Mouse (Mus musculus): Measurements from ENCODE around the gene Gadl1. TPM values are rescaled to one million over a fixed set of nuclear protein-coding genes. Genes with fewer than 3 reads are reported as not detected.
A peak's percentile ranks its signal among the peaks of the same experiment; 100 is the strongest.

Gene Gadl1
- polyA plus RNA-seq, 1 experiment from 2014 or later = 0.49 TPM

DNA sequence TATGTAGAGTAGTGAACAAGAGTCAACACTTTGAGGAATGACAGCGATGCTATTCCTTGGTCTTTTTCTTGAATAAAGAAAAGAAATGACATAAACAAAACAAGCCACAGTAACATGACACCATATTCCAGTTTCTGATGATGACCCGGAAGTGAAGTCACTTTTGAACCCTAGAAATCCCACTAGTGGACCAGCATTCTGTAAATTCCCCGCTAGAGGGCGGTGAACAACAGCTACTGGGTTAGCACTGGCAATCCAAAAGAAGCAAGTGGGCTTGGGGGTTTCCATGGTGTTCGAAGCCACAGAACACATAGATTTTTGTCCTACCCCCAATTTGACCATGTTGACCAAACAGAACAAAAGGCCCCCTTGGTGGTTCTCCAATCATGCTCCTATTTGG, 178.6 kb downstream of the Gadl1 start:
- Histone ChIP-seq H3K27me3 (ENCODE audit: insufficient read depth, low read length) (no peaks in the 10 kb centered on the region), H3K27ac (ENCODE audit: low read length) (no peak overlapping the region), H3K4me2 (replicated peaks; ENCODE audit: low read depth, low read length) (no peak overlapping the region), H3K9me3 (ENCODE audit: low read length) (no peaks in the 10 kb centered on the region), H3K36me3 (ENCODE audit: insufficient read depth, low read length) (peaks cover 27% of the 10 kb centered on the region; the same call in 1 of the 2 replicates), H3K4me3 (ENCODE audit: low read length) (no peak overlapping the region), H3K4me1 (ENCODE audit: insufficient read depth, low read length) (peaks cover 8% of the 10 kb centered on the region), H3K9ac (replicated peaks; ENCODE audit: low read length) (no peak overlapping the region)
- 28% methylated on average over 5 of the region's 5 CpGs for WGBS
- no peak; the same call in 1 of the 2 replicates for ATAC-seq (ENCODE audit: low FRiP score, low TSS enrichment)

GRCm38 (mm10) chr9:116088912-116089311, 179.7 kb downstream of the Gadl1 start:
- H3K27me3 ChIP-seq (ENCODE audit: insufficient read depth, low read length) = no peaks in the 10 kb centered on the region

DNA sequence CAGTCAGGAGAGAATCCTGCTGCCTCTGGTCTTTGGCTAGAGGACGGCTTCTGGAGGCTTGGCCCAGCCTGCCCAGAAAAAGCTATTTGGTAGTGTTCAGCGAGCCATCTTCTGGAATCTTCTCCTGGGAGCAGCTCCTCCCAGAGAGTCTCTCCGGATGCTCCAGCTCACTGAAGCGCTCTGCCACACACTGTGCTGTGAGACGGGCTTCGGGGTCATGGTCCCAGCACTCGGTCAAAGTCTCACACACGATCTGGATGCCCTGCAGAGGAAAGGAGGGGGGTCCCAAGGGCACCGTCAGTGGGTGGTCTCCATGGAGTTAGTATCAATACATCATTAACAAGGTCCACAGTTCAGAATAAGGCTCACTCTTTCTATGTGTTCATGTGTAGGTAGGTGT, 181.0 kb downstream of the Gadl1 start:
- Histone ChIP-seq H3K4me2 (replicated peaks; ENCODE audit: low read depth, low read length) (no peak overlapping the region), H3K9ac (replicated peaks; ENCODE audit: low read length) (no peak overlapping the region), H3K4me1 (ENCODE audit: insufficient read depth, low read length) (peaks cover 8% of the 10 kb centered on the region), H3K27ac (ENCODE audit: low read length) (no peak overlapping the region), H3K27me3 (ENCODE audit: insufficient read depth, low read length) (no peaks in the 10 kb centered on the region), H3K4me3 (ENCODE audit: low read length) (no peak overlapping the region), H3K9me3 (ENCODE audit: low read length) (no peaks in the 10 kb centered on the region), H3K36me3 (ENCODE audit: insufficient read depth, low read length) (peaks cover 30% of the 10 kb centered on the region; the same call in 1 of the 2 replicates)
- 63% methylated on average over 9 of the region's 9 CpGs for WGBS
- peak; percentile 64; the same call in 1 of the 2 replicates for ATAC-seq (ENCODE audit: low FRiP score, low TSS enrichment)

More at GRCm38 (mm10) chr9:116088912-116089311, 179.7 kb downstream of the Gadl1 start:
- ATAC-seq (ENCODE audit: low FRiP score, low TSS enrichment) = no peak
- peaks cover 30% of the 10 kb centered on the region; the same call in 1 of the 2 replicates for H3K36me3 ChIP-seq (ENCODE audit: insufficient read depth, low read length)
- no peak overlapping the region for H3K4me3 ChIP-seq (ENCODE audit: low read length)
- WGBS = 89% methylated on average over 9 of the region's 9 CpGs
- no peak overlapping the region for H3K4me2 ChIP-seq (replicated peaks; ENCODE audit: low read depth, low read length)
- no peak overlapping the region for H3K27ac ChIP-seq (ENCODE audit: low read length)
- no peak overlapping the region for H3K9ac ChIP-seq (replicated peaks; ENCODE audit: low read length)
- H3K9me3 ChIP-seq (ENCODE audit: low read length) = no peaks in the 10 kb centered on the region
- H3K4me1 ChIP-seq (ENCODE audit: insufficient read depth, low read length) = peaks cover 8% of the 10 kb centered on the region

DNA sequence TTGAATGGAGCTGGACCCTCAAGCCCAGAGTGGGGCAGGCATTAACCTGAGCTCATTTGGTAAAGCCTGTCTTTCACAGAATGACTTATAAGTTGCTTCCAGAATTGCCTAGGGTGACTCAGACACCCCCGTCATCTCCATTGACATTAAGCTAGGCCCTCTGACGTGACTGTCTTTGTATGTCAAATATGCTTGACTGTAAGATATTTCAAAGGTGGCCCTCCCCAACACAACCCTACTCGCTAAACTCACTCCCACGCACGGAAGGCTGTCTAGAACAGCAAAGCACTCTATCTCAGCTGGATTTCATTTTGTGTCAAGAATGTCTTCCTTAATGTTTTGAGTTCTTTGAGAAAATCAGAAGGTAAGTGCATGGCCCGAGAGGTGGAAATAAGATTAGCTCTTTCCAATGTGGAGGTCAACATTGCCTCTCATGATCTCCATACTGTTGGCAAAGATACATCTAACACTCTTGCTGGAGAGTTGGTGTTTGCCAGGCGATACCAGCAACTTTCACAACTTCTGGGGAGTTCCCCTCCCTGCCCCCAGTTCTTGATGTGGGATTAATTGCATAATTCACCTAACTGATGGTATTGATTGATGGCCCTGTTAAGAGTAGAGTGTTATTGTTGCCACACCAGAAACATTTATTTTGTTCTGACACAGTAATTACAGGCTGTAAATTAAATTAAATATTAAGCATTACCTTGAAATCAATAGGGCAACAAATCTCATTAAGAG, 182.0 kb downstream of the Gadl1 start:
- no peak overlapping the region for H3K4me2 ChIP-seq (replicated peaks; ENCODE audit: low read depth, low read length)
- peaks cover 8% of the 10 kb centered on the region for H3K4me1 ChIP-seq (ENCODE audit: insufficient read depth, low read length)
- ATAC-seq (ENCODE audit: low FRiP score, low TSS enrichment) = no peak
- H3K27ac ChIP-seq (ENCODE audit: low read length) = no peak overlapping the region
- H3K9ac ChIP-seq (replicated peaks; ENCODE audit: low read length) = no peak overlapping the region
- no peaks in the 10 kb centered on the region for H3K9me3 ChIP-seq (ENCODE audit: low read length)
- H3K36me3 ChIP-seq (ENCODE audit: insufficient read depth, low read length) = peaks cover 33% of the 10 kb centered on the region; the same call in 1 of the 2 replicates
- WGBS = 64% methylated on average over 7 of the region's 7 CpGs
- H3K27me3 ChIP-seq (ENCODE audit: insufficient read depth, low read length) = no peaks in the 10 kb centered on the region
- H3K4me3 ChIP-seq (ENCODE audit: low read length) = no peak overlapping the region

GRCm38 (mm10) chr9:116091921-116092320, 182.7 kb downstream of the Gadl1 start:
- peak; percentile 50; the same call in 1 of the 2 replicates for ATAC-seq (ENCODE audit: low FRiP score, low TSS enrichment)
- no peak overlapping the region for H3K4me2 ChIP-seq (replicated peaks; ENCODE audit: low read depth, low read length)
- H3K9me3 ChIP-seq (ENCODE audit: low read length) = no peaks in the 10 kb centered on the region
- peaks cover 33% of the 10 kb centered on the region; the same call in 1 of the 2 replicates for H3K36me3 ChIP-seq (ENCODE audit: insufficient read depth, low read length)
- peak overlapping the region; percentile 25; the same call in 1 of the 2 replicates for H3K27ac ChIP-seq (ENCODE audit: low read length)
- H3K4me3 ChIP-seq (ENCODE audit: low read length) = no peak overlapping the region
- H3K27me3 ChIP-seq (ENCODE audit: insufficient read depth, low read length) = no peaks in the 10 kb centered on the region
- WGBS = 39% methylated on average over 5 of the region's 5 CpGs
- H3K4me1 ChIP-seq (ENCODE audit: insufficient read depth, low read length) = peaks cover 8% of the 10 kb centered on the region
- H3K9ac ChIP-seq (replicated peaks; ENCODE audit: low read length) = no peak overlapping the region

DNA sequence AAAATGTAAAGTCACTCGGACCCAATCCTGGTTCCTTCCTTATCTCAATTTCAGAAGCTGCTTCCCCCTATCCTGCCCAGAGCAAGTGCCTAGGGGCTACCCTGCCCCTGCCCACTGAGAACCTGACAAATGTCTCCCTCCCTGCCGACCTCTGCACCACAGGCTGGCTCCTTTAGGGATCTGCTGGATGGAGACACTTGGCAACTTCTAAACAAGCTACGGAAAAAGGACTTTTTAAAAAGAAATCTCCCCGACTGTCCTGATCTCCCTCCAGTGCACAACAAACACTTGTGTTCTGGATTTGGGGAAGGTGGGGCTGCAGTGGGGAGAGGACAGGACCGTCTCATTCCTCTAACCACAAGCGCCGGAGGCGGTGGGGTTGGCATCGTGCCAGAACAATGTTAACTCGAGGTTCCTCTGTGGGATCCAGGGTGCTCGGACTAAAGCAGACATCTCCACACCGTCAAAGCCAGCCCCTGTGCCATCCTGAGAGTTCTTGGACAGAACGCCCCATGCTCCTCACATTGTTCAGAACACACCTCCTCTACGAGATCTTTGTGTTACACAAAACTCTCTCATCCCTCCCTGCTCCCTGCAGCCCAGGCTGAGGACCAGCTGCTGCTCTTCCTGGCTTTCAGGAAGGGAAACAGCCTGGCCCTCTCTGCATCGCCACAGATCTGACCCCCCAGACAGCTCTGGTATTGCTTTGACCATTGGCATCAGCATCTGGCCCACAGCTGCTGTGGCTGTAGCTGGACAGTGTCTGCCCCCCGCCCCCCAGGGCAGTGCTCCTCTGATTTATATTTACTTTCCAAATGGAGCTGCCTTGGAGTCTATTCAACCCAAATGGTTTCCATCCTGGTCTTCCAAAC, 189.7 kb downstream of the Gadl1 start:
- H3K9ac ChIP-seq (replicated peaks; ENCODE audit: low read length) = no peak overlapping the region
- peaks cover 29% of the 10 kb centered on the region for H3K36me3 ChIP-seq (ENCODE audit: insufficient read depth, low read length)

GRCm38 (mm10) chr9:116099596-116099993, 190.3 kb downstream of the Gadl1 start:
- H3K27ac ChIP-seq (ENCODE audit: low read length) = peak overlapping the region; percentile 37
- no peak overlapping the region for H3K9ac ChIP-seq (replicated peaks; ENCODE audit: low read length)
- 65% methylated on average over 6 of the region's 6 CpGs for whole genome bisulfite sequencing
- H3K27me3 ChIP-seq (ENCODE audit: insufficient read depth, low read length) = no peaks in the 10 kb centered on the region
- H3K9me3 ChIP-seq (ENCODE audit: low read length) = no peaks in the 10 kb centered on the region
- H3K4me1 ChIP-seq (ENCODE audit: insufficient read depth, low read length) = peaks cover 17% of the 10 kb centered on the region
- ATAC-seq (ENCODE audit: low FRiP score, low TSS enrichment) = 0 out of 2 replicates have a peak, but pooled peaks have one; percentile 36
- no peak overlapping the region for H3K4me3 ChIP-seq (ENCODE audit: low read length)
- H3K4me2 ChIP-seq (replicated peaks; ENCODE audit: low read depth, low read length) = no peak overlapping the region
- H3K36me3 ChIP-seq (ENCODE audit: insufficient read depth, low read length) = peaks cover 34% of the 10 kb centered on the region

More for the DNA sequence above, 189.7 kb downstream of the Gadl1 start:
- H3K4me1 ChIP-seq (ENCODE audit: insufficient read depth, low read length) = peaks cover 17% of the 10 kb centered on the region
- no peaks in the 10 kb centered on the region for H3K27me3 ChIP-seq (ENCODE audit: insufficient read depth, low read length)
- peak; percentile 73; the same call in 1 of the 2 replicates for ATAC-seq (ENCODE audit: low FRiP score, low TSS enrichment)
- H3K9me3 ChIP-seq (ENCODE audit: low read length) = no peaks in the 10 kb centered on the region
- 0 out of 2 replicates have a peak overlapping the region, but pooled peaks have one; percentile 2 for H3K4me2 ChIP-seq (replicated peaks; ENCODE audit: low read depth, low read length)
- H3K4me3 ChIP-seq (ENCODE audit: low read length) = no peak overlapping the region
- WGBS = 48% methylated on average over 16 of the region's 16 CpGs
- peak overlapping the region; percentile 37; the same call in 1 of the 2 replicates for H3K27ac ChIP-seq (ENCODE audit: low read length)

- no peaks in the 10 kb centered on the region for H3K27me3 ChIP-seq (ENCODE audit: insufficient read depth, low read length)
- H3K9me3 ChIP-seq (ENCODE audit: low read length) = no peaks in the 10 kb centered on the region
- H3K36me3 ChIP-seq (ENCODE audit: insufficient read depth, low read length) = peaks cover 38% of the 10 kb centered on the region
- peaks cover 17% of the 10 kb centered on the region for H3K4me1 ChIP-seq (ENCODE audit: insufficient read depth, low read length)
- no peak overlapping the region for H3K4me3 ChIP-seq (ENCODE audit: low read length)
- 80% methylated on average over 9 of the region's 9 CpGs for WGBS
- H3K4me2 ChIP-seq (replicated peaks; ENCODE audit: low read depth, low read length) = no peak overlapping the region
- H3K9ac ChIP-seq (replicated peaks; ENCODE audit: low read length) = no peak overlapping the region
- no peak for ATAC-seq (ENCODE audit: low FRiP score, low TSS enrichment)
- peak overlapping the region; percentile 37; the same call in 1 of the 2 replicates for H3K27ac ChIP-seq (ENCODE audit: low read length)
Observed at GRCm38 (mm10) chr9:116100015-116100414, 190.8 kb downstream of the Gadl1 start.

GRCm38 (mm10) chr9:116101842-116102241, 192.6 kb downstream of the Gadl1 start:
- Histone ChIP-seq H3K4me3 (ENCODE audit: low read length) (no peak overlapping the region), H3K4me1 (ENCODE audit: insufficient read depth, low read length) (peaks cover 17% of the 10 kb centered on the region), H3K27ac (ENCODE audit: low read length) (no peak overlapping the region), H3K27me3 (ENCODE audit: insufficient read depth, low read length) (no peaks in the 10 kb centered on the region), H3K4me2 (replicated peaks; ENCODE audit: low read depth, low read length) (no peak overlapping the region), H3K9ac (replicated peaks; ENCODE audit: low read length) (no peak overlapping the region), H3K36me3 (ENCODE audit: insufficient read depth, low read length) (peaks cover 46% of the 10 kb centered on the region), H3K9me3 (ENCODE audit: low read length) (no peaks in the 10 kb centered on the region)
- WGBS = 64% methylated on average over 11 of the region's 11 CpGs
- ATAC-seq (ENCODE audit: low FRiP score, low TSS enrichment) = no peak

Data from kidney, embryonic 16.5 days (tissue).